Mouse (Mus musculus) neutrophil, adult 5-6 weeks (primary cell): ENCODE data around the gene Ccnq. TPM values are rescaled to one million over a fixed set of nuclear protein-coding genes. Genes with fewer than 3 reads are reported as not detected.

ENCODE experiments used
- ATAC-seq: fragments of 151-379, 151-347 bp; 2 replicates; pipeline ENCODE4 v1.8.0; 2017; ENCODE audit warnings: mild to moderate bottlenecking, moderate TSS enrichment; ENCODE audit not compliant: insufficient number of reproducible peaks, poor library complexity, low FRiP score, severe bottlenecking; ENCODE audit errors: extremely low read depth
- total RNA-seq: library from RNA; stranded (forward); fragments of 200-1000 nt; gene quantifications from 2 replicates; pipeline ENCODE4 v1.2.3, GENCODE M21; 2017

The Ccnq gene
- total RNA-seq, 1 experiment from 2014 or later, result 10.9 TPM

DNA sequence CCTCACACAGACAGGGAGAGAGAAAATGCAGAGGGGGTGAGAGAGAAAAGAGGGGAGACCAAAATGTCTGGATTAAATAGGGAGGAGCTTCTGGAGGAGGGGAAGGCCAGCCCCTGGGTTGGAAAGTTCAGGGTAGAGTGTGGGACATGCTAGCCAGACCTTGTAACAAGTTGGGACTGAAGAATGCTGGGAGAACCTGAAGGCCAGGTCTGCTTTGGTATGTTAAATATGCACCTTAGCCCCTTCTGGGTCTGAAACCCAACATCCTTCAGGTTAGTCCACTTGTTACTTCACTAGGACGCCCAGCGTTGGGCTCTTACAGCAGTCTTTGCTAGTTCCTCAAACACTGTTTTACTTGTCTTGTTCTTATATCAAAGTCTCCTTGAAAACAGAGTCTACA, 30.1 kb downstream of the Ccnq start:
- no peak for ATAC-seq

DNA sequence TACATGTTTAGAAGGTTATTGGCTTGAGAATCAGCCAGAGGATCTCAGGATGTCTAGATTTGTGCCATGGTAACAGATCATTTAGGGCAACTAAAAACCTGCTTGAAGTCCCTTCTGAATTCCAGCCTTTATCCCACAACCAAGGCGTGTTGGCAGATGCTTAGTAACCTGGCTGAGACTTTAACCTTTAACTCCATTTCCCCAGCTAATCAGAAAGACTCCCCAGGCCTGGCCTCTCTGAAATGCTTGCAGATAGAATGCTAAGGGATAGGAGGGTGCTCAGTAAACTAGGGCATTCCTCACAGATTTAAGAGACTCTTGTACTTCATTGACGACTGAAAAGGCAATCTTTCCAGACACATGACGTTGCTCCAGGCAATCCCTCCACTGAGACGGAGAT, 33.9 kb downstream of the Ccnq start:
- ATAC-seq, result no peak

DNA sequence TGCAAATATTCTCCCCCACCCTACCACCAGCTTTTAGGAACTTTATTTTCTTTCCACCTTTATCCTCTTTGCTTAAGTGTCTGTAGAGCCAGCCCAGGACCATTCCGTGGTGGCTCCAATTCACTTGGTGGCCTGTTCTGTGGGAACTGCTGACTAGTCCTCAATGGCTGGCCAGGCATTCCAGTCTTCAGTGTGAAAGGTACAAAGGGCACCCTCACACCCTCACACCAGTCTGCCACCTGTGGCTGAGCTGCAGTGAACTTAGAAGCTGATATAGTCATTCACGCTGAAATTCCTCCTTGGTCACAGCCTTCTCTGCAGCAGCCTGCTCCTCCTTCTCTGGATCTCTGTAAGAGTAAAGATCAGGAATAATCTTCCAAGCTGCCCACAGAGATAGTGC, 42.9 kb downstream of the Ccnq start:
- ATAC-seq, result no peak

DNA sequence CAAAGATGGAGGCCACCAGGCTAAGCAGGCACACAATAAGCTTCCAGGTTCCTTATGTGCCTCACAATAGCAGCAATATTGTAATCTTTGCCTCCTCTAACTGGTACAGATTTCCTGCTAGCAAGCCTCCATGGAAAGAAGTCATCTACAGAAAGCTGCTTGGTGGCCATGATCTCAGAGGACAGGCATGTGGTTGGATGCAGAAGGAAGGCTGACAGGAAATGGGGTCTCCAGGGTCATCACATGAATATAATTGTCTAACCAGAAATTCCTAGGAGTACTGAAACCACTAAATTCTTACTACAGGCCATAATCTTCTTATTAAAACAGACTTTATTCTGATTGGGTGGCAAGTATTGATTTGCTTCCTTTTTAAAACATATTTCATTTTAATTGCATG, 45.5 kb downstream of the Ccnq start:
- no peak for ATAC-seq

- no peak for ATAC-seq
These were observed 48.4 kb downstream of the Ccnq start for GRCm38 (mm10) chr11:78703085-78703484.

- no peak for ATAC-seq
These were observed 49.2 kb downstream of the Ccnq start for GRCm38 (mm10) chr11:78702319-78702718.

Other genes starting within 250 kb of the Ccnq start
- gene Sebox, start 248.3 kb downstream of the Ccnq start, total RNA-seq, result not detected in 2 replicates
- gene Tmem199, start 239.6 kb downstream of the Ccnq start, total RNA-seq, result 25.4 and 34.9 TPM in 2 replicates
- gene Poldip2, start 239.5 kb downstream of the Ccnq start, total RNA-seq, result 34.9 and 35.7 TPM in 2 replicates
- gene Tnfaip1, start 215.4 kb downstream of the Ccnq start, total RNA-seq, result 7.4 and 7.6 TPM in 2 replicates
- gene Ift20, start 215.4 kb downstream of the Ccnq start, total RNA-seq, result 75.6 and 87.8 TPM in 2 replicates
- gene Tmem97, start 201.0 kb downstream of the Ccnq start, total RNA-seq, result 0.93 and 2.9 TPM in 2 replicates
- gene Nlk, start 54.4 kb downstream of the Ccnq start, total RNA-seq, result 41.5 and 46.1 TPM in 2 replicates
- 4.8 and 8.2 TPM in 2 replicates for gene Lyrm9, start 74.9 kb upstream of the Ccnq start, total RNA-seq
- not detected in 2 replicates for gene Nos2, start 169.1 kb upstream of the Ccnq start, total RNA-seq
- gene Lgals9, start 233.2 kb upstream of the Ccnq start, total RNA-seq, result 62.7 and 66.2 TPM in 2 replicates